Comparison of ENCODE assay signal across 8 mouse cellular contexts in the genomic region with DNA sequence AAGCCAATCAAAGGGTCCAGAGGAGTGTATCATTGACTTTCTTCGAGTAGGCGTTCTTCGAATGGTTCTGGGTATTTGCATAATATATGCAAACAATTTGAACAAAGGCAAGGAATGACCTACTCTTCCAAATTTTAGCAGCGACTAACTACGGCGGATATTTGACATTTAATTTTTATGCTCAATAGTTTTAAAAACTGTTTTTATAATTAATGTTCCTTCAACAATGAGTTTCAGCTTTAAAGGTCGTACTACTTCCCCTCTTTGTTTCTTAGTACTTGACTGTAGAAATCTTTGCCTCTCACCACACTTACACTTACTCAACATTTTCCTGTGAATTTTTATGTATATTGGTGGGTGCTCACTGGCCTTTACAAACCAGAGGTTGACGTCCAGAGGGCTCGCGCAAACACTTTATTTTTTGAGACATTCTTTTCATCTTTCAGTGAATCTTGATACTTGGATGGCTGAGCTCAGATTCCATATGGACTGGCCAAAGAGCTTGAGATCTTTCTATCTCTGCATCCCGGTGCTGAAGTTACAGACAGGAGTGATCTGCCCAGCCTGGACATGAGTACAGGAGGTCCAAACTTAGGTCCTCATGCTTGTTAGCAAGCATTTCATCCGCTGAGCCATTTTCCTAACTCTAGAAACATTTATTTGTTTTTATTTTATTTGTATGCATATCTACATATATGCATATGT. TPM values are rescaled to one million over a fixed set of nuclear protein-coding genes. Genes with fewer than 3 reads are reported as not detected.
DNase-seq lines count a peak whose midpoint lies in the region; ATAC-seq and TF ChIP-seq lines count a peak whose summit lies in the region.

No protein-coding gene starts in this region.

- no peaks in the 10 kb centered on the region for H3K27me3 ChIP-seq in heart, embryonic 13.5 days (replicated peaks)
- H3K27me3 ChIP-seq in CH12.LX (replicated peaks): no peaks in the 10 kb centered on the region
- no peaks in the 10 kb centered on the region for H3K27me3 ChIP-seq in forebrain, embryonic 12.5 days
- H3K27me3 ChIP-seq in liver, postnatal 0 days (ENCODE audit: insufficient read depth, low read length): no peaks in the 10 kb centered on the region

- peak; percentile 55; the same call in 1 of the 2 replicates for TF ChIP-seq EP300 in CH12.LX (IDR thresholded peaks at IDR 0.05; ENCODE audit: low read length)
- TF ChIP-seq EP300 in liver, postnatal 0 days (IDR thresholded peaks at IDR 0.05; ENCODE audit: low read depth): no peak

- in situ Hi-C loops in CH12.LX (cut with MboI; ENCODE audit: low pct_ligation_motif_present, low pct_unique_long_range_greater_than_20kb, low sequenced_read_pairs): no loop called here

- peaks cover 45% of the 10 kb centered on the region for H3K79me2 ChIP-seq in CH12.LX (replicated peaks; ENCODE audit: control insufficient read depth, extremely low read depth, insufficient read depth, poor library complexity, severe bottlenecking)

- H3K4me3 ChIP-seq in heart, embryonic 13.5 days: peak overlapping the region; percentile 100
- peak overlapping the region; percentile 65 to 97 (median 73) for H3K4me3 ChIP-seq in CH12.LX (replicated peaks in 1 of 3; ENCODE audit: low read depth in 2 of 3, low read length in 2 of 3, poor library complexity in 1 of 3)
- peak overlapping the region; percentile 99 for H3K4me3 ChIP-seq in forebrain, embryonic 12.5 days (replicated peaks)
- H3K4me3 ChIP-seq in liver, postnatal 0 days (ENCODE audit: low read depth, low read length): peak overlapping the region; percentile 85

- no peak for TF ChIP-seq POLR2A in CH12.LX (IDR thresholded peaks at IDR 0.05; ENCODE audit: low read depth, low read length)

- WGBS in heart, embryonic 13.5 days: 26% methylated on average over 12 of the region's 12 CpGs
- 23% methylated on average over 12 of the region's 12 CpGs for WGBS in forebrain, embryonic 12.5 days
- 26% methylated on average over 12 of the region's 12 CpGs for WGBS in liver, postnatal 0 days (ENCODE audit: insufficient replicate concordance)

- H3K9ac ChIP-seq in heart, embryonic 13.5 days: peak overlapping the region; percentile 78
- H3K9ac ChIP-seq in CH12.LX (ENCODE audit: insufficient read depth, low read depth): peak overlapping the region; percentile 85
- peak overlapping the region; percentile 48 for H3K9ac ChIP-seq in forebrain, embryonic 12.5 days
- H3K9ac ChIP-seq in liver, postnatal 0 days (replicated peaks): peak overlapping the region; percentile 39

- H3K36me3 ChIP-seq in heart, embryonic 13.5 days: peaks cover 21% of the 10 kb centered on the region
- peaks cover 16 to 30% of the 10 kb centered on the region in 2 experiments for H3K36me3 ChIP-seq in CH12.LX (replicated peaks in 1 of 2; ENCODE audit: control insufficient read depth in 1 of 2, insufficient read depth in 1 of 2, low read length in 1 of 2)
- H3K36me3 ChIP-seq in forebrain, embryonic 12.5 days (replicated peaks): peaks cover 22% of the 10 kb centered on the region
- peaks cover 18% of the 10 kb centered on the region for H3K36me3 ChIP-seq in liver, postnatal 0 days (replicated peaks; ENCODE audit: insufficient read depth, low read length)

- dilution Hi-C loops in CH12.LX (cut with MboI; ENCODE audit: extremely low pct_ligation_motif_present, extremely low pct_unique_long_range_greater_than_20kb, low sequenced_read_pairs): no loop called here

- no peak for TF ChIP-seq CTCF in CH12.LX (conservative IDR thresholded peaks at IDR 0.05 in 1 of 2, IDR thresholded peaks at IDR 0.05 in 1 of 2; ENCODE audit: low read depth in 2 of 2, low read length in 2 of 2)
- no peak for TF ChIP-seq CTCF in liver, postnatal 0 days (IDR thresholded peaks at IDR 0.05; ENCODE audit: low read depth)

- ATAC-seq in heart, embryonic 13.5 days (ENCODE audit: extremely low read depth, insufficient number of reproducible peaks, low FRiP score, low TSS enrichment): no peak
- ATAC-seq in forebrain, embryonic 12.5 days (ENCODE audit: low FRiP score): no peak; the same call in 1 of the 2 replicates
- no peak for ATAC-seq in liver, postnatal 0 days
- no peak for ATAC-seq in frontal cortex, adult (ENCODE audit: low TSS enrichment)

- H3K9me3 ChIP-seq in heart, embryonic 13.5 days: no peaks in the 10 kb centered on the region
- H3K9me3 ChIP-seq in CH12.LX (replicated peaks; ENCODE audit: low read length): no peaks in the 10 kb centered on the region
- H3K9me3 ChIP-seq in forebrain, embryonic 12.5 days: no peaks in the 10 kb centered on the region
- H3K9me3 ChIP-seq in liver, postnatal 0 days (ENCODE audit: low read length): no peaks in the 10 kb centered on the region

- no peak for DNase-seq in heart, postnatal 36 days
- DNase-seq in CH12.LX (ENCODE audit: extremely low read depth): no peak
- DNase-seq in liver, postnatal 0 days: no peak
- no peak for DNase-seq in layer of hippocampus, adult 8-10 months (ENCODE audit: low spot score in 2 of 2)
- no peak for DNase-seq in gastrocnemius, postnatal 25 days

- peak overlapping the region; percentile 99 for H3K27ac ChIP-seq in heart, embryonic 13.5 days (replicated peaks)
- H3K27ac ChIP-seq in CH12.LX (ENCODE audit: insufficient read depth, low read depth): peak overlapping the region; percentile 97; the same call in 1 of the 2 replicates
- H3K27ac ChIP-seq in forebrain, embryonic 12.5 days: peak overlapping the region; percentile 98
- peak overlapping the region; percentile 94 for H3K27ac ChIP-seq in liver, postnatal 0 days (ENCODE audit: low read depth)

- H3K4me1 ChIP-seq in heart, embryonic 13.5 days: peaks cover 39% of the 10 kb centered on the region
- H3K4me1 ChIP-seq in CH12.LX (ENCODE audit: control insufficient read depth in 1 of 2, insufficient read depth in 2 of 2): peaks cover 6 to 37% of the 10 kb centered on the region in 2 experiments
- H3K4me1 ChIP-seq in forebrain, embryonic 12.5 days: peaks cover 32% of the 10 kb centered on the region
- H3K4me1 ChIP-seq in liver, postnatal 0 days (ENCODE audit: insufficient read depth): peaks cover 21% of the 10 kb centered on the region

- intact Hi-C loops in heart, postnatal 36 days (cut with DNase I): no loop called here

- no peak for TF ChIP-seq RAD21 in CH12.LX (IDR thresholded peaks at IDR 0.05; ENCODE audit: low read depth, low read length)

- H3K4me2 ChIP-seq in heart, embryonic 13.5 days: peak overlapping the region; percentile 72
- H3K4me2 ChIP-seq in CH12.LX (ENCODE audit: insufficient read depth, low read depth, poor library complexity, severe bottlenecking): peak overlapping the region; percentile 84
- H3K4me2 ChIP-seq in forebrain, embryonic 12.5 days: peak overlapping the region; percentile 96
- H3K4me2 ChIP-seq in liver, postnatal 0 days (ENCODE audit: low read depth, low read length): peak overlapping the region; percentile 92

RNA-seq across cellular contexts. Expression of a gene that starts 0.9 kb away (rescaled TPM):
- polyA plus RNA-seq in heart, embryonic 13.5 days (2015; fragmentation: Nextera tagmentation; extraction: Ambion mirVana): 124 and 130 TPM in 2 replicates
- 100 to 1,000 TPM; 122 to 127 TPM for total RNA-seq in heart, postnatal 36 days (2021)
- total RNA-seq in CH12.LX (2012; rRNA removed) (80.4 and 87.1 TPM in 2 replicates), CH12.LX (2014; rRNA removed) (27.8 and 31.3 TPM in 2 replicates)
- 234 and 313 TPM in 2 replicates for polyA plus RNA-seq in CH12.LX (2012; ENCODE audit: insufficient read length, low read depth)
- polyA plus RNA-seq in forebrain, embryonic 12.5 days (2016; fragmentation: Nextera tagmentation; extraction: Ambion mirVana): 221 and 231 TPM in 2 replicates
- polyA plus RNA-seq in liver, postnatal 0 days (2015; fragmentation: Nextera tagmentation; extraction: Ambion mirVana): 28.0 and 32.9 TPM in 2 replicates
- total RNA-seq in layer of hippocampus, adult 8-10 months (2022): 100 to 1,000 TPM; 302 to 328 (median 308) TPM
- total RNA-seq in gastrocnemius, postnatal 25 days (2021): 100 to 1,000 TPM in 1 of 2 experiments, 10 to 100 TPM in 1; 93.3 to 102 TPM

RNA-seq across cellular contexts. Expression of a gene that starts 10.3 kb away (rescaled TPM):
- polyA plus RNA-seq in heart, embryonic 13.5 days (2015; fragmentation: Nextera tagmentation; extraction: Ambion mirVana): 6.5 and 7.8 TPM in 2 replicates
- total RNA-seq in heart, postnatal 36 days (2021): 1 to 10 TPM; 2.0 to 6.2 TPM
- 7.0 and 14.7 TPM in 2 replicates for total RNA-seq in CH12.LX (2012; rRNA removed)
- total RNA-seq in CH12.LX (2014; rRNA removed): 14.1 and 15.5 TPM in 2 replicates
- polyA plus RNA-seq in CH12.LX (2012; ENCODE audit: insufficient read length, low read depth): 14.7 and 19.7 TPM in 2 replicates
- 4.3 and 4.9 TPM in 2 replicates for polyA plus RNA-seq in forebrain, embryonic 12.5 days (2016; fragmentation: Nextera tagmentation; extraction: Ambion mirVana)
- 34.1 and 39.1 TPM in 2 replicates for polyA plus RNA-seq in liver, postnatal 0 days (2015; fragmentation: Nextera tagmentation; extraction: Ambion mirVana)
- 10 to 100 TPM in 2 of 4 experiments, 1 to 10 TPM in 2; 6.3 to 45.4 (median 25.7) TPM for total RNA-seq in layer of hippocampus, adult 8-10 months (2022)
- total RNA-seq in gastrocnemius, postnatal 25 days (2021): 1 to 10 TPM in 1 of 2 experiments, under 1 TPM in 1; 0.97 to 1.4 TPM

RNA-seq across cellular contexts. Expression of a gene that starts 22.6 kb away (rescaled TPM):
- 8.6 and 9.9 TPM in 2 replicates for polyA plus RNA-seq in heart, embryonic 13.5 days (2015; fragmentation: Nextera tagmentation; extraction: Ambion mirVana)
- 1 to 10 TPM; 3.3 to 3.7 TPM for total RNA-seq in heart, postnatal 36 days (2021)
- total RNA-seq in CH12.LX (2012; rRNA removed) (6.0 and 8.4 TPM in 2 replicates), CH12.LX (2014; rRNA removed) (2.9 and 4.4 TPM in 2 replicates)
- 8.5 and 9.0 TPM in 2 replicates for polyA plus RNA-seq in CH12.LX (2012; ENCODE audit: insufficient read length, low read depth)
- 4.0 and 4.8 TPM in 2 replicates for polyA plus RNA-seq in forebrain, embryonic 12.5 days (2016; fragmentation: Nextera tagmentation; extraction: Ambion mirVana)
- 41.2 and 44.2 TPM in 2 replicates for polyA plus RNA-seq in liver, postnatal 0 days (2015; fragmentation: Nextera tagmentation; extraction: Ambion mirVana)
- total RNA-seq in layer of hippocampus, adult 8-10 months (2022): 10 to 100 TPM in 1 of 4 experiments, 1 to 10 TPM in 3; 5.0 to 13.2 (median 7.1) TPM
- under 1 TPM in 1 of 2 experiments, not detected in 1; 0.78 TPM for total RNA-seq in gastrocnemius, postnatal 25 days (2021)

RNA-seq across cellular contexts. Expression of a gene that starts 28.6 kb away (rescaled TPM):
- polyA plus RNA-seq in heart, embryonic 13.5 days (2015; fragmentation: Nextera tagmentation; extraction: Ambion mirVana): 0.64 TPM in 1 of 2 replicates, not detected in the other
- total RNA-seq in heart, postnatal 36 days (2021): 1 to 10 TPM; 1.0 to 1.6 TPM
- 120 and 150 TPM in 2 replicates for total RNA-seq in CH12.LX (2012; rRNA removed)
- 228 and 234 TPM in 2 replicates for total RNA-seq in CH12.LX (2014; rRNA removed)
- 263 and 267 TPM in 2 replicates for polyA plus RNA-seq in CH12.LX (2012; ENCODE audit: insufficient read length, low read depth)
- not detected in 2 replicates for polyA plus RNA-seq in forebrain, embryonic 12.5 days (2016; fragmentation: Nextera tagmentation; extraction: Ambion mirVana)
- polyA plus RNA-seq in liver, postnatal 0 days (2015; fragmentation: Nextera tagmentation; extraction: Ambion mirVana): 5.3 and 6.0 TPM in 2 replicates
- 1 to 10 TPM in 1 of 4 experiments, under 1 TPM in 3; 0.53 to 1.4 (median 0.71) TPM for total RNA-seq in layer of hippocampus, adult 8-10 months (2022)
- total RNA-seq in gastrocnemius, postnatal 25 days (2021): not detected

RNA-seq across cellular contexts. Expression of a gene that starts 30.6 kb away (rescaled TPM):
- polyA plus RNA-seq in heart, embryonic 13.5 days (2015; fragmentation: Nextera tagmentation; extraction: Ambion mirVana): 45.1 and 46.1 TPM in 2 replicates
- 100 to 1,000 TPM; 243 to 268 TPM for total RNA-seq in heart, postnatal 36 days (2021)
- 73.0 and 73.7 TPM in 2 replicates for total RNA-seq in CH12.LX (2012; rRNA removed)
- total RNA-seq in CH12.LX (2014; rRNA removed): 21.7 and 26.0 TPM in 2 replicates
- polyA plus RNA-seq in CH12.LX (2012; ENCODE audit: insufficient read length, low read depth): 133 and 152 TPM in 2 replicates
- polyA plus RNA-seq in forebrain, embryonic 12.5 days (2016; fragmentation: Nextera tagmentation; extraction: Ambion mirVana): 88.9 and 97.8 TPM in 2 replicates
- 16.5 and 19.7 TPM in 2 replicates for polyA plus RNA-seq in liver, postnatal 0 days (2015; fragmentation: Nextera tagmentation; extraction: Ambion mirVana)
- 100 to 1,000 TPM; 291 to 311 (median 298) TPM for total RNA-seq in layer of hippocampus, adult 8-10 months (2022)
- 100 to 1,000 TPM; 180 to 197 TPM for total RNA-seq in gastrocnemius, postnatal 25 days (2021)
